Mouse (Mus musculus) megakaryocyte-erythroid progenitor cell, adult 5-6 weeks (primary cell): ENCODE measurements around the gene Zswim5. TPM values are rescaled to one million over a fixed set of nuclear protein-coding genes. Genes with fewer than 3 reads are reported as not detected.

Experiments
- ATAC-seq: replicated peaks from 2 replicates; pipeline ENCODE4 v1.8.0; 2016; ENCODE audit warnings: mild to moderate bottlenecking, inconsistent platforms; ENCODE audit not compliant: severe bottlenecking, poor library complexity, low FRiP score, low TSS enrichment
- total RNA-seq, 2 experiments: library from RNA; stranded (forward) in 1 of 2; stranded (reverse) in 1 of 2; fragments of 200-1000, 215-1000 nt in 1 of 2; fragments of >200 nt in 1 of 2; fragmentation: Nextera tagmentation in 1 of 2; gene quantifications; 2 replicates each; pipeline ENCODE4 v1.2.3; 2014 to 2017

Gene Zswim5
- total RNA-seq, 2 experiments from 2014 or later, result 0.20 TPM; not detected in 1

DNA sequence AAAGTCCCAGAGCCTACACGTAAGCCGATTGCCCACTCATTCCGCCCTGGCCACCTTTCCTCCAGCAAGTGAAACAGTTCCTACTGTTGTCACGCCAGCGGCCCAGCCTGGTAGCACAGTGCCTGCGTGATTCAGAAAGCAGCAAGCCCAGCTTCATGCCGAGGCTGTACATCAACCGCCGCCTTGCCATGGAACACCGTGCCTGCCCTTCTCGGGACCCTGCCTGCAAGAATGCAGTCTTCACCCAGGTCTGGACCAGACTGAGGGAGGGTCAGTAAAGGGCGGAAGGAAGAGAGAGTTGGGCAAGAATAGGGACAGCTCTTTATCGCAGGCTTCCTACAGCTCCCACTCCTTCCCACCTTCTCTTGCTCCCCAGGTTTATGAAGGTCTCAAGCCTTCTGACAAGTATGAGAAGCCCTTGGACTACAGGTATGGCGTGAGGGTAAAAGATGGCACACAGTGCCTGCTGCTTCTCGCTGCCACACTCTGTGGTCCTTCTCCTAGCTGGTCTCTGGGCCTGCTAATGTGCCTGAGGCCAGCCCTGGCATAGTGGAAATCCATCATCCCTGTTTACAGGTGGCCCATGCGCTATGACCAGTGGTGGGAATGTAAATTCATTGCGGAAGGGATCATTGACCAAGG lies 122.5 kb downstream of the Zswim5 start:
- no peak for ATAC-seq

DNA sequence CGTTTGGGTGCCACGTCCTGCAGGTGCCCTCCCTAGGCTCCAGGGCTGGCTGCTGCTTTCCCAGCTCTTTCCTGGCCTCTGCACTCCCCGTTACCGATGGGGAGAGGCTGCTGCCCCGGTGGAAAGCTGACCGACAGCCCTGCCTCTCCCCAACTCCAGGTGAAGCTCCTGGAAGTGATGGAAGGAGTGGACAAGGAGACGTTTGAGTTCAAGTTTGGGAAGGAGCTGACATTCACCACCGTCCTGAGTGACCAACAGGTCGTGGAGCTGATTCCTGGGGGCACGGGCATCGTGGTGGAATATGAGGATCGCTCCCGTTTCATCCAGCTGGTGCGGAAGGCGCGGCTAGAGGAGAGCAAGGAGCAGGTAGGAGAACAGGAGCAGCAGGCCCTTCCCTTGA lies 124.8 kb downstream of the Zswim5 start:
- ATAC-seq, result no peak

GRCm38 (mm10) chr4:117002543-117003521 lies 125.7 kb downstream of the Zswim5 start:
- ATAC-seq, result peak; percentile 81

- no peak for ATAC-seq
Observed at GRCm38 (mm10) chr4:117004649-117005048, 127.5 kb downstream of the Zswim5 start.

- no peak for ATAC-seq
Observed at GRCm38 (mm10) chr4:117005611-117006400, 128.6 kb downstream of the Zswim5 start.

DNA sequence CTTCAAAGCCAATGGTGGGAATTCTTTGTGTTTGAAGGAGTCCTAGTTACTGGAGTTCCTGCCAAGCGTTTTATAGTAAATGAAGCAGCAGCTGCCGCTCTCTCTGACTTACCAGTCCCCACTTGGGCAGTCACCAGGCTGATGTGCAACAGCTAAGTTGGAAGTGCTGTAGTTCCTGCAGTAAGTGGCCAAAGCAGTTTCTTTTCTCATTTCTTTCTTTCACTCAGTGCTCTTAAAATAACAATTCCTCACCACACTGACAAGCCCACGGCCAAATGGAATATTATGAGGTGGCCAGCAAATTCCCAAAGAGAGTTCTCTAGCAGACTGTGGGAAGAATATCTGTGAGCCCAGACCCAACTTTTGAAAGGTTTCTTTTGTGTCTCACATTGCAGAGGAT lies 129.9 kb downstream of the Zswim5 start:
- ATAC-seq, result no peak

DNA sequence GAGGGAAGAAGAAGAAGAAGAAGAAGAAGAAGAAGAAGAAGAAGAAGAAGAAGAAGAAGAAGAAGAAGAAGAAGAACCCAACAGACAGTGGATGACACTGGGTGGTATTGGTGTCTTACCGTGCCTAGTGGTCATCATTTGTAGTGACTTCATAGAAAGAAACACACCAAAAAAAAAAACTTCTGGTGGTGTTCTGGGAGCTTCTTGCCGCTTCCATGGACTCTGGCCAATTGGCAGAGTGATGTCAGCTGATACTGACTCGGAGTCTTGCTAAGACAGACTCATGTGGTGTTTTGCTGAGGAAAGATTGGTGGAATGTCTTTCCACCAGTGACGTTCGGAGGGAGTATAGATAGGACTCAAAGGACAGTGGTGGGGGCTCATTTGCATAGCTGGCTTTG lies 133.1 kb downstream of the Zswim5 start:
- no peak for ATAC-seq

GRCm38 (mm10) chr4:117013596-117013995 lies 136.4 kb downstream of the Zswim5 start:
- ATAC-seq, result no peak

DNA sequence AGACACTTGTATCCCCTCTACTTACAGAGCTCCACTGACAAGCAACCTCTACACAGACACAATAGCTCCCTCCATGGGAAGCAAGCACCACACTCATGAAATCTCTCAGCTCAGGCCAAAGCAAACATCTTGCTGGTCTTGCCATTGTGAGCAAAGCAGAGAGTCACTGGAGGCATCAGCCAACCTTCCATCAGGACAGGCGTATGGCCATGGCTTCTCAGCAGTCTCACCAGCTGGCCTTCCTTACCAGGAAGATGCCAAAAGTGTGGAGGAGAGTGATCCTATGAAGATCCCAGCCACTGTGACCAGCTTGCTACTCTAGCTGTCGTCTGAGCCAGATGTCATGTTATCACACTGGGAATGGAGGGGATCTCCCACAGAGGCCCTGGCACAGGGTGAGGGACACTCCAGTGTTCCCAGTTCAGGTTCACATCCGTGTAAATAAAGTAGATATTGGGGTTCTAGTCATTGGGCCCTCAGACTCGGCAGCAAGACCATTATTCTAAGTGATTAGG lies 137.8 kb downstream of the Zswim5 start:
- ATAC-seq, result no peak

- ATAC-seq, result no peak; the same call in 1 of the 2 replicates
Observed at GRCm38 (mm10) chr4:117017738-117018137, 140.6 kb downstream of the Zswim5 start.

DNA sequence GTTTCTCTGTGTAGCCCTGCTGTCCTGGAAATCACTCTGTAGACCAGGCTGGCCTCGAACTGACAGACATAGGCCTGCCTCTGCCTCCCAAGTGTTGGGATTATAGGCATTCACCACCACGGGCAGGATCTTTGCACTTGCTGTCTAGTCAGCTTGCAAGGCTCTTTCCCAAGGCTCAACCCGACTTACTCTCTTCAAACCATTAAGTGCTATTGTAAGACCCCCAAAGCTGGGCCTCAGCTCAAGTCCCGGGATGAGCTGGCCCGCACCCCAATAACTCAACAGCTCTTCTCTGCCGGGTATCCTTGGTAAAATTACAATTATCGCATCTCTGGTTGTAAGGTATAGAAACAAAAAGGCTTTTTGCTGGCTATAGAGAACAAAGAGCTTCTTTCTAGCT lies 141.2 kb downstream of the Zswim5 start:
- no peak for ATAC-seq

- ATAC-seq, result peak; percentile 99
Observed at GRCm38 (mm10) chr4:117019206-117020134, 142.3 kb downstream of the Zswim5 start, which contains the start of gene Eif2b3. Gene Eif2b3, plus strand, starts transcription at chr4:117019402.

GRCm38 (mm10) chr4:117023469-117023868 lies 146.3 kb downstream of the Zswim5 start:
- no peak for ATAC-seq

DNA sequence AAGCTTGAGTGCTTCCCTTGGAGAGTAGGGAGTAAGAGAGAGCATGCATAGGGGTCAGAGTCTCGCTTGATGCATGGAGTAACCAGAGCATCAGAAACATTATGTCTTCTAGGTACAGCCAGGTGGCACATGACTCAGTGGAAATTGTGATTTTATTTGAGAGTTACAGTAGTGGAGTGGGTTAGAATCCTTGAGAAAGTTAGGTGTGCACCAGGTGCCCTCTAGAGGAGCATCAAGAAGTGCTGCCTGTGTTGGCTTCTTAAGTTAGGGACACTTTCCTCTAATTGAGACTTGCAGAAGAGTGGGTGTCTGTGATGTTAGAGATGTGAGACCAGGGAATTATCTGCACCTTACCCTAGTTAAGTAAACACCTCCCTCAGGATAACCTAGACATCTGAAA lies 153.9 kb downstream of the Zswim5 start:
- ATAC-seq, result peak; percentile 37

Other genes with a start within 250 kb of the Zswim5 start
- 195 and 210 TPM in 2 replicates for gene Nasp, start 249.4 kb upstream of the Zswim5 start, total RNA-seq (2014; fragmentation: Nextera tagmentation)
- gene Nasp, start 249.4 kb upstream of the Zswim5 start, total RNA-seq (2017), result 594 and 624 TPM in 2 replicates
- 163 and 243 TPM in 2 replicates for gene Akr1a1, start 225.7 kb upstream of the Zswim5 start, total RNA-seq (2014; fragmentation: Nextera tagmentation)
- 460 and 502 TPM in 2 replicates for gene Akr1a1, start 225.7 kb upstream of the Zswim5 start, total RNA-seq (2017)
- gene Prdx1, start 191.8 kb upstream of the Zswim5 start, total RNA-seq (2014; fragmentation: Nextera tagmentation), result 158 and 208 TPM in 2 replicates
- gene Prdx1, start 191.8 kb upstream of the Zswim5 start, total RNA-seq (2017), result 268 and 287 TPM in 2 replicates
- gene Mmachc, start 169.0 kb upstream of the Zswim5 start, total RNA-seq (2014; fragmentation: Nextera tagmentation), result 26.8 and 30.1 TPM in 2 replicates
- 25.7 and 26.4 TPM in 2 replicates for gene Mmachc, start 169.0 kb upstream of the Zswim5 start, total RNA-seq (2017)
- gene Ccdc163, start 168.9 kb upstream of the Zswim5 start, total RNA-seq (2014; fragmentation: Nextera tagmentation), result 47.0 and 68.3 TPM in 2 replicates
- 10.8 and 16.3 TPM in 2 replicates for gene Ccdc163, start 168.9 kb upstream of the Zswim5 start, total RNA-seq (2017)
- 2.7 and 4.1 TPM in 2 replicates for gene Tesk2, start 156.4 kb upstream of the Zswim5 start, total RNA-seq (2014; fragmentation: Nextera tagmentation)
- gene Tesk2, start 156.4 kb upstream of the Zswim5 start, total RNA-seq (2017), result 2.1 and 2.6 TPM in 2 replicates
- gene Toe1, start 69.7 kb upstream of the Zswim5 start, total RNA-seq (2014; fragmentation: Nextera tagmentation), result 21.8 and 25.8 TPM in 2 replicates
- gene Toe1, start 69.7 kb upstream of the Zswim5 start, total RNA-seq (2017), result 50.7 and 76.1 TPM in 2 replicates
- gene Mutyh, start 69.7 kb upstream of the Zswim5 start, total RNA-seq (2014; fragmentation: Nextera tagmentation), result 2.5 and 9.8 TPM in 2 replicates
- 3.7 TPM in 1 of 2 replicates, not detected in the other for gene Mutyh, start 69.7 kb upstream of the Zswim5 start, total RNA-seq (2017)
- gene Hpdl, start 55.7 kb upstream of the Zswim5 start, total RNA-seq (2014; fragmentation: Nextera tagmentation), result not detected in 2 replicates
- 0.42 and 1.5 TPM in 2 replicates for gene Hpdl, start 55.7 kb upstream of the Zswim5 start, total RNA-seq (2017)
- 222 and 304 TPM in 2 replicates for gene Urod, start 117.0 kb downstream of the Zswim5 start, total RNA-seq (2014; fragmentation: Nextera tagmentation)
- gene Urod, start 117.0 kb downstream of the Zswim5 start, total RNA-seq (2017), result 130 and 163 TPM in 2 replicates
- gene Hectd3, start 117.9 kb downstream of the Zswim5 start, total RNA-seq (2014; fragmentation: Nextera tagmentation), result 10.8 and 14.8 TPM in 2 replicates
- 12.7 and 15.0 TPM in 2 replicates for gene Hectd3, start 117.9 kb downstream of the Zswim5 start, total RNA-seq (2017)
- 53.5 and 56.7 TPM in 2 replicates for gene Eif2b3, start 142.0 kb downstream of the Zswim5 start, total RNA-seq (2014; fragmentation: Nextera tagmentation)
- gene Eif2b3, start 142.0 kb downstream of the Zswim5 start, total RNA-seq (2017), result 61.4 and 65.7 TPM in 2 replicates
- gene Ptch2, start 218.7 kb downstream of the Zswim5 start, total RNA-seq (2014; fragmentation: Nextera tagmentation), result 0.25 TPM in 1 of 2 replicates, not detected in the other
- gene Ptch2, start 218.7 kb downstream of the Zswim5 start, total RNA-seq (2017), result not detected in 2 replicates
- gene Btbd19, start 248.3 kb downstream of the Zswim5 start, total RNA-seq (2014; fragmentation: Nextera tagmentation), result 17.5 and 19.1 TPM in 2 replicates
- gene Btbd19, start 248.3 kb downstream of the Zswim5 start, total RNA-seq (2017), result 7.7 and 15.6 TPM in 2 replicates
- not detected in 2 replicates for gene Tctex1d4, start 249.4 kb downstream of the Zswim5 start, total RNA-seq (2014; fragmentation: Nextera tagmentation)
- gene Tctex1d4, start 249.4 kb downstream of the Zswim5 start, total RNA-seq (2017), result not detected in 2 replicates